Mouse (Mus musculus) liver, embryonic 15.5 days (tissue): ENCODE data around the gene Pink1. TPM values are rescaled to one million over a fixed set of nuclear protein-coding genes. Genes with fewer than 3 reads are reported as not detected.

Experiments
- ATAC-seq: fragments of 200-750 bp; cut with Nextera tagmentation; 2 replicates; pipeline ENCODE4 v1.8.0; 2017; ENCODE audit warnings: moderate number of reproducible peaks, mild to moderate bottlenecking, moderate library complexity; ENCODE audit not compliant: insufficient read depth
- H3K27ac ChIP-seq: fragments of 300-500 bp; sonication (generic); replicated peaks from 2 replicates; pipeline ENCODE4 v1.5.1; 2015; ENCODE audit warnings: mild to moderate bottlenecking, inconsistent platforms
- H3K27me3 ChIP-seq: fragments of 300-500 bp; sonication (generic); 2 replicates; pipeline ENCODE4 v1.6.1; 2015; ENCODE audit warnings: mild to moderate bottlenecking, inconsistent platforms
- H3K36me3 ChIP-seq: fragments of 300-500 bp; sonication (generic); replicated peaks from 2 replicates; pipeline ENCODE4 v1.6.1; 2015; ENCODE audit warnings: moderate library complexity, mild to moderate bottlenecking, inconsistent platforms
- H3K4me1 ChIP-seq: fragments of 300-500 bp; sonication (generic); replicated peaks from 2 replicates; pipeline ENCODE4 v1.6.1; 2015; ENCODE audit warnings: inconsistent platforms
- H3K4me2 ChIP-seq: fragments of 300-500 bp; sonication (generic); 2 replicates; pipeline ENCODE4 v1.6.1; 2015; ENCODE audit warnings: moderate library complexity, mild to moderate bottlenecking, inconsistent platforms
- H3K4me3 ChIP-seq: fragments of 300-500 bp; sonication (generic); replicated peaks from 2 replicates; pipeline ENCODE4 v1.5.1; 2015; ENCODE audit warnings: mild to moderate bottlenecking, inconsistent platforms
- H3K9ac ChIP-seq: fragments of 300-500 bp; sonication (generic); 2 replicates; pipeline ENCODE4 v1.6.1; 2015; ENCODE audit warnings: moderate library complexity, mild to moderate bottlenecking, inconsistent platforms
- H3K9me3 ChIP-seq: fragments of 300-500 bp; sonication (generic); replicated peaks from 2 replicates; pipeline ENCODE4 v1.6.1; 2016; ENCODE audit warnings: inconsistent platforms
- WGBS: fragments of 180-500 bp; shearing (Covaris S2); methylation state at CpG from one replicate; pipeline ENCODE4 v1.1.7; 2015; ENCODE audit warnings: mixed read lengths; ENCODE audit not compliant: insufficient replicate concordance; 5-methylcytosine and 5-hydroxymethylcytosine counted together
- polyA plus RNA-seq: library from polyadenylated mRNA; unstranded; fragments of >200 nt; fragmentation: Nextera tagmentation; extraction: Ambion mirVana; gene quantifications from 2 replicates; pipeline ENCODE4 v1.2.1, GENCODE M21; 2015

The Pink1 gene
- polyA plus RNA-seq, 1 experiment from 2014 or later: 35.7 TPM

DNA sequence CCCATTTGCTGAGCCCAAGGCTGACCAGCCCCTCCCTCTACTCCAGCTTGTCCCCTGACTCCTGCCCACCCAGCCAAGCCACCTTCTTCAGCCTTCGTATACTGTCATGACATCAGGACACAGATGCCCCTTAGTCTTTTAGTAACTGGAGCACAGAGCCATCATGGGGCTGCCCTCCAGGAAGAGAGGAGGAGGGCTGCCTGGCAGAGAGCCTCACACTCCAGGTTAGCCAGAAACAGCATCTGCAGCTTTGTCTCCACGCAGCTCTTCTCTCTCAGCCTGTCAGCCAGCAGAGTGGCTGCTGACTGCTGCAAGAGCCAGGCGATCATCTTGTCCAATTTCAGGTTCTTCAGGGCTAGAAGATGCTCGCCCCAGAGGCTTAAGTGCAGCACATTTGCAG is 12.3 kb downstream of the Pink1 start:
- Histone ChIP-seq H3K9ac (no peak overlapping the region), H3K4me2 (no peak overlapping the region), H3K4me1 (no peaks in the 10 kb centered on the region), H3K36me3 (peaks cover 81% of the 10 kb centered on the region), H3K27me3 (no peaks in the 10 kb centered on the region), H3K9me3 (no peaks in the 10 kb centered on the region), H3K4me3 (no peak overlapping the region), H3K27ac (no peak overlapping the region)
- 74% methylated on average over 4 of the region's 4 CpGs for WGBS
- no peak for ATAC-seq

DNA sequence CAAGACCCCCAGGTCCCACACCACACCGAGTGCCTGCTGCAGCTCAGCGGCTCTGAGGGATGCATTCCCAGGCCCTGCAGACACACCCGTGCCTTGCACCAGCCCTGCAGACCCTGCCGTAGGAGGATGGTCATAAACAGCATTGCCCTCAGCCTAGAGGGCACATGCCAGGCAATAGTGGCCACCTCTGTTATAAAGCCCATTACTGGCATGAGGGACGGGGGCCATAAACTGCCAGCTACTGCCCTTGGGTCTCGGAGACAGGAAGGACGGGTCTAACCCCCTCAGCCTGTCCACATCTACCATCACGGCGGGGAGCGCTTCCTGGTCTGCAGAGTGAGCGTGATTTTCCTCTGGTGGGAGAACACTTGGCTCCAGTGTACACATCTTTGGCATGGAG is 13.1 kb downstream of the Pink1 start:
- Histone ChIP-seq H3K9ac (no peak overlapping the region), H3K27ac (no peak overlapping the region), H3K4me1 (no peaks in the 10 kb centered on the region), H3K27me3 (no peaks in the 10 kb centered on the region), H3K4me2 (no peak overlapping the region), H3K36me3 (peaks cover 87% of the 10 kb centered on the region), H3K4me3 (no peak overlapping the region), H3K9me3 (no peaks in the 10 kb centered on the region)
- 80% methylated on average over 11 of the region's 11 CpGs for WGBS
- no peak for ATAC-seq

DNA sequence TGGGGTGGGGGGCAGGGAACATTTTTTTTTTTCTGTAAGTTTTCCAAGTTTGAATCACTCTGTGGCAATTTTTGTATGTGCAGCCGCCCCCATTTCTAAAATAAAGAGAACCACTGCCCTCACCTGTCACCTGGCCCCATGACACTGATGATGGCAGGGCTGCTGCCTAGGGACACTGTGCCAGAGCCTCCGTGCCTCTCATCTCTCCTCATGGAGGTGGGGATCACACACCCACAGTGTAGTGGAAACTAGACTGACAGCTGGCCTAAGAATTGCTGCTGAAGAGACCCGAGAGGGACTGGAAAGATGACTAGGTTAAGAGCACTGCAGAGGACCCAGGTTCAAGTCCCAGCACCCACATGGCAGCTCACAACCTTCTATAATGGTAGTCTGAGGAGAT is 14.0 kb downstream of the Pink1 start:
- WGBS: 81% methylated on average over 3 of the region's 3 CpGs
- no peak for ATAC-seq

GRCm38 (mm10) chr4:138311595-138311994 is 14.5 kb downstream of the Pink1 start:
- peak; percentile 23; the same call in 1 of the 2 replicates for ATAC-seq
- Histone ChIP-seq H3K27me3 (no peaks in the 10 kb centered on the region), H3K4me3 (no peak overlapping the region), H3K27ac (no peak overlapping the region), H3K4me1 (peaks cover 10% of the 10 kb centered on the region), H3K9me3 (no peaks in the 10 kb centered on the region), H3K4me2 (no peak overlapping the region), H3K36me3 (peaks cover 89% of the 10 kb centered on the region), H3K9ac (no peak overlapping the region)
- WGBS: 68% methylated on average over 8 of the region's 8 CpGs

More for the DNA sequence above, 14.0 kb downstream of the Pink1 start:
- Histone ChIP-seq H3K9me3 (no peaks in the 10 kb centered on the region), H3K4me1 (peaks cover 5% of the 10 kb centered on the region; the same call in 1 of the 2 replicates), H3K36me3 (peaks cover 89% of the 10 kb centered on the region), H3K27me3 (no peaks in the 10 kb centered on the region), H3K4me3 (no peak overlapping the region), H3K4me2 (no peak overlapping the region), H3K27ac (no peak overlapping the region), H3K9ac (no peak overlapping the region)

- H3K36me3 ChIP-seq: peaks cover 86% of the 10 kb centered on the region
- no peak overlapping the region for H3K9ac ChIP-seq
- no peak overlapping the region for H3K4me2 ChIP-seq
- H3K9me3 ChIP-seq: no peaks in the 10 kb centered on the region
- no peak overlapping the region for H3K27ac ChIP-seq
- no peak for ATAC-seq
- peaks cover 21% of the 10 kb centered on the region for H3K4me1 ChIP-seq
- no peak overlapping the region for H3K4me3 ChIP-seq
- H3K27me3 ChIP-seq: no peaks in the 10 kb centered on the region
- WGBS: 88% methylated on average over 19 of the region's 19 CpGs
These were observed 15.7 kb downstream of the Pink1 start for GRCm38 (mm10) chr4:138310311-138310910.

DNA sequence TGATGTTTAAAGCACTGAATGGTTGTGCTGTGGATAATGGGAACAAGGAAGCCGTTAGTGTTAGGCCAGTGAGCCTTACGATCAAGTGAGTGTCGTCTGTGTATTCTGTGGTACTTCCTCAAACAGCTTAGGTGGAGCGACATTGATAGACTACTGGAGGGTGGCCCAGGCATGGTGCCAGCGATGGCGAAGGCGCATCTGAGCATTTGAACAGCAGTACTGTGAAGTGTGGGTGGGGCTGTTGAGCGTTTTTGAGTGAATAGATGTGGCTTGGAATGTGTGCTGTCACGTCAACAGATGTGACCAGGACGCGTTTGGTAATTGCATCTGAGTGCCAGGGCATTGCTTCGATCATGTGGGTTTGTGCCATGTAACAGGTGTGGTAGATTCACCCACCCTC is 18.4 kb downstream of the Pink1 start:
- no peak overlapping the region for H3K27ac ChIP-seq
- H3K27me3 ChIP-seq: no peaks in the 10 kb centered on the region
- no peak overlapping the region for H3K9ac ChIP-seq
- no peak for ATAC-seq
- WGBS: 77% methylated on average over 12 of the region's 12 CpGs
- H3K9me3 ChIP-seq: no peaks in the 10 kb centered on the region
- H3K4me1 ChIP-seq: peaks cover 40% of the 10 kb centered on the region
- peaks cover 60% of the 10 kb centered on the region for H3K36me3 ChIP-seq
- H3K4me3 ChIP-seq: no peak overlapping the region
- H3K4me2 ChIP-seq: no peak overlapping the region

GRCm38 (mm10) chr4:138307025-138307424 is 19.1 kb downstream of the Pink1 start:
- Histone ChIP-seq H3K27ac (no peak overlapping the region), H3K9me3 (no peaks in the 10 kb centered on the region), H3K36me3 (peaks cover 53% of the 10 kb centered on the region), H3K9ac (no peak overlapping the region), H3K27me3 (no peaks in the 10 kb centered on the region), H3K4me2 (no peak overlapping the region), H3K4me3 (no peak overlapping the region), H3K4me1 (peaks cover 40% of the 10 kb centered on the region)
- ATAC-seq: no peak
- WGBS: 67% methylated on average over 3 of the region's 3 CpGs

GRCm38 (mm10) chr4:138304340-138305104 is 21.6 kb downstream of the Pink1 start, which contains the start of gene Ddost:
Gene Ddost (plus strand): TSS chr4:138304730.
- Histone ChIP-seq H3K4me3 (peak within 1 kb of the TSS; percentile 99), H3K4me1 (peaks cover 40% of the 10 kb centered on the region), H3K27me3 (no peaks in the 10 kb centered on the region), H3K27ac (peak within 1 kb of the TSS; percentile 83), H3K9ac (peak within 1 kb of the TSS; percentile 93), H3K4me2 (peak within 1 kb of the TSS; percentile 92), H3K9me3 (no peaks in the 10 kb centered on the region), H3K36me3 (peaks cover 30% of the 10 kb centered on the region)
- under 1% methylated on average over 64 of the region's 64 CpGs for WGBS
- peak; percentile 99 for ATAC-seq

GRCm38 (mm10) chr4:138303742-138304141 is 22.4 kb downstream of the Pink1 start:
- Histone ChIP-seq H3K36me3 (peaks cover 22% of the 10 kb centered on the region), H3K27me3 (no peaks in the 10 kb centered on the region; the same call in 1 of the 2 replicates), H3K9me3 (no peaks in the 10 kb centered on the region), H3K4me1 (peaks cover 40% of the 10 kb centered on the region), H3K9ac (peak overlapping the region; percentile 76), H3K4me2 (peak overlapping the region; percentile 92), H3K4me3 (peak overlapping the region; percentile 99), H3K27ac (peak overlapping the region; percentile 83)
- no peak for ATAC-seq
- 3% methylated on average over 18 of the region's 18 CpGs for WGBS

- 88% methylated on average over 3 of the region's 3 CpGs for WGBS
- peak overlapping the region; percentile 92 for H3K4me2 ChIP-seq
These were observed 23.1 kb downstream of the Pink1 start for GRCm38 (mm10) chr4:138303011-138303410.

DNA sequence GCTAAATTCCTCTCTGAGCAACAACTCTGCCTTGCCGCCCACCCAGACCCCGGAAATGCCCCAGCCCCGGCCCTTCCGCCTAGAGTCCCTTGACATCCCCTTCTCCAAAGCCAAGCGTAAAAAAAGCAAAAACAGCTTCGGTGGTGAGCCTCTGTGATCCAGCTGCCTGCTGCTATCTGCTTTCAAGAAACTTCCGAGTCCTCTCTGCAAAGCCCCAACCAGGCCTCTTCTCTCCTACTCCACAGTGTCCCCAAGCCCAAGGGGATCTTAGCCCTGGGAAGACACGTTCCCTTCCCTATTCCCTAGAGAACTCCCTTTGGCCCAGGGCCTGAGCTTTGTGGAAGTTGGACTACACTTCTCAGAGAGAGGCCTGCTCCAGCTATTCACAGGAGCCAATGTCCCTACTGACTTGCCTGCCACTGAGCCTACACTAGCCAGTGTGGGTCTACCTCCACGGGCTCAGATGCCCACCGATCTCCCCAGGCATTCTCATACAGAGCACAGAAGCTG is 24.8 kb downstream of the Pink1 start:
- no peak for ATAC-seq
- H3K9ac ChIP-seq: no peak overlapping the region
- no peaks in the 10 kb centered on the region for H3K36me3 ChIP-seq
- no peak overlapping the region for H3K4me3 ChIP-seq
- no peaks in the 10 kb centered on the region for H3K9me3 ChIP-seq
- H3K27ac ChIP-seq: no peak overlapping the region
- H3K4me2 ChIP-seq: no peak overlapping the region
- no peaks in the 10 kb centered on the region; the same call in 1 of the 2 replicates for H3K27me3 ChIP-seq
- WGBS: 69% methylated on average over 10 of the region's 10 CpGs
- peaks cover 28% of the 10 kb centered on the region for H3K4me1 ChIP-seq

More at GRCm38 (mm10) chr4:138303011-138303410, 23.1 kb downstream of the Pink1 start:
- H3K27me3 ChIP-seq: no peaks in the 10 kb centered on the region; the same call in 1 of the 2 replicates
- no peaks in the 10 kb centered on the region for H3K9me3 ChIP-seq
- no peak overlapping the region for H3K9ac ChIP-seq
- no peak overlapping the region for H3K27ac ChIP-seq
- H3K4me1 ChIP-seq: peaks cover 40% of the 10 kb centered on the region
- peak overlapping the region; percentile 99; the same call in 1 of the 2 replicates for H3K4me3 ChIP-seq
- peaks cover 17% of the 10 kb centered on the region for H3K36me3 ChIP-seq
- ATAC-seq: no peak
